Mouse (Mus musculus): Measurements from ENCODE around the gene Dpep3. TPM values are rescaled to one million over a fixed set of nuclear protein-coding genes. Genes with fewer than 3 reads are reported as not detected.

The Dpep3 gene
- polyA plus RNA-seq, 1 experiment from 2014 or later, result not detected

- 52% methylated on average over 7 of the region's 7 CpGs for WGBS
Observed at GRCm38 (mm10) chr8:105951057-105951659, 28.1 kb downstream of the Dpep3 start.

DNA sequence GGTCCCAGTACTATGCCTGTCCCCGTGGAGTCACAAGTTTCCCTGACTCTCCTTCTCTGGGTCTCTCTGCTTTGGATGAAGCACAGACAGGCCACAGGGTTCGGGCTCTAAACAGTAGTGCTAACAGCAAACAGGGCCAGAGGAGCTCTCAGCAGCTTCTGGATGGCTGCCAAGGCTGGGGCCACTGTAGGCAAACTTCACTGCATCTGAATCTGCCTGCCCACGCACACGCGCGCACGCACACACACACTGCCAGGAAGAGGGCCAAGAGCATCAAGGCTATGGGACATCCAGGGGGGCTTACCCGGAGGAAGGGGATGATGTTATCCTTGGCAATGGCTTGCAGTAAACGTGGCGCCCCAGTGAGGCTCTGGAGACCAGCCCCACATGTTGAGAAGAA is 29.9 kb downstream of the Dpep3 start:
- Histone ChIP-seq H3K4me2 (replicated peaks) (no peak overlapping the region), H3K4me1 (peaks cover 21% of the 10 kb centered on the region), H3K27ac (replicated peaks) (no peak overlapping the region), H3K9me3 (no peaks in the 10 kb centered on the region), H3K9ac (replicated peaks) (no peak overlapping the region), H3K4me3 (no peak overlapping the region), H3K27me3 (no peaks in the 10 kb centered on the region), H3K36me3 (no peaks in the 10 kb centered on the region)
- 48% methylated on average over 10 of the region's 10 CpGs for WGBS
- ATAC-seq (replicated peaks), result no peak

More at GRCm38 (mm10) chr8:105951057-105951659, 28.1 kb downstream of the Dpep3 start:
- Histone ChIP-seq H3K27ac (replicated peaks) (peak overlapping the region; percentile 70), H3K4me1 (peaks cover 21% of the 10 kb centered on the region), H3K4me2 (replicated peaks) (no peak overlapping the region), H3K9ac (replicated peaks) (0 out of 2 replicates have a peak overlapping the region, but pooled peaks have one; percentile 1), H3K9me3 (no peaks in the 10 kb centered on the region), H3K27me3 (no peaks in the 10 kb centered on the region), H3K4me3 (no peak overlapping the region), H3K36me3 (no peaks in the 10 kb centered on the region)
- peak; percentile 88 for ATAC-seq (replicated peaks)

GRCm38 (mm10) chr8:105943321-105943739 is 35.9 kb downstream of the Dpep3 start, which contains the start of gene Lcat:
Gene Lcat (minus strand): TSS chr8:105943382.
- 48% methylated on average over 8 of the region's 8 CpGs for WGBS
- H3K36me3 ChIP-seq, result no peaks in the 10 kb centered on the region
- no peak within 1 kb of the TSS for H3K9ac ChIP-seq (replicated peaks)
- H3K4me1 ChIP-seq, result peaks cover under 1% of the 10 kb centered on the region
- H3K27ac ChIP-seq (replicated peaks), result no peak within 1 kb of the TSS
- H3K9me3 ChIP-seq, result no peaks in the 10 kb centered on the region
- H3K4me3 ChIP-seq, result no peak within 1 kb of the TSS
- H3K27me3 ChIP-seq, result no peaks in the 10 kb centered on the region
- ATAC-seq (replicated peaks), result no peak; the same call in 1 of the 2 replicates
- no peak within 1 kb of the TSS for H3K4me2 ChIP-seq (replicated peaks)

- no peak overlapping the region for H3K27ac ChIP-seq (replicated peaks)
- H3K9me3 ChIP-seq, result no peaks in the 10 kb centered on the region
- 90% methylated on average over 5 of the region's 5 CpGs for WGBS
- H3K4me1 ChIP-seq, result peaks cover 9% of the 10 kb centered on the region
- H3K36me3 ChIP-seq, result no peaks in the 10 kb centered on the region
- H3K9ac ChIP-seq (replicated peaks), result no peak overlapping the region
- ATAC-seq (replicated peaks), result no peak
- H3K4me3 ChIP-seq, result no peak overlapping the region
- no peak overlapping the region for H3K4me2 ChIP-seq (replicated peaks)
- H3K27me3 ChIP-seq, result no peaks in the 10 kb centered on the region
Observed at GRCm38 (mm10) chr8:105942542-105942941, 36.7 kb downstream of the Dpep3 start.

- Histone ChIP-seq H3K4me3 (no peak overlapping the region), H3K27me3 (no peaks in the 10 kb centered on the region), H3K27ac (replicated peaks) (no peak overlapping the region), H3K36me3 (no peaks in the 10 kb centered on the region), H3K9me3 (no peaks in the 10 kb centered on the region), H3K4me1 (peaks cover 9% of the 10 kb centered on the region), H3K9ac (replicated peaks) (no peak overlapping the region), H3K4me2 (replicated peaks) (no peak overlapping the region)
- 90% methylated on average over 11 of the region's 11 CpGs for WGBS
- ATAC-seq (replicated peaks), result no peak
Observed at GRCm38 (mm10) chr8:105942026-105942425, 37.2 kb downstream of the Dpep3 start.

GRCm38 (mm10) chr8:105938306-105938669 is 40.9 kb downstream of the Dpep3 start, which contains the start of gene Psmb10:
Gene Psmb10 (minus strand): TSS chr8:105938444.
- Histone ChIP-seq H3K4me1 (peaks cover 22% of the 10 kb centered on the region), H3K27ac (replicated peaks) (peak within 1 kb of the TSS; percentile 86), H3K4me3 (peak within 1 kb of the TSS; percentile 81), H3K4me2 (replicated peaks) (peak within 1 kb of the TSS; percentile 86), H3K9ac (replicated peaks) (peak within 1 kb of the TSS; percentile 84), H3K27me3 (no peaks in the 10 kb centered on the region), H3K36me3 (no peaks in the 10 kb centered on the region), H3K9me3 (no peaks in the 10 kb centered on the region)
- no peak for ATAC-seq (replicated peaks)
- 40% methylated on average over 4 of the region's 4 CpGs for WGBS

DNA sequence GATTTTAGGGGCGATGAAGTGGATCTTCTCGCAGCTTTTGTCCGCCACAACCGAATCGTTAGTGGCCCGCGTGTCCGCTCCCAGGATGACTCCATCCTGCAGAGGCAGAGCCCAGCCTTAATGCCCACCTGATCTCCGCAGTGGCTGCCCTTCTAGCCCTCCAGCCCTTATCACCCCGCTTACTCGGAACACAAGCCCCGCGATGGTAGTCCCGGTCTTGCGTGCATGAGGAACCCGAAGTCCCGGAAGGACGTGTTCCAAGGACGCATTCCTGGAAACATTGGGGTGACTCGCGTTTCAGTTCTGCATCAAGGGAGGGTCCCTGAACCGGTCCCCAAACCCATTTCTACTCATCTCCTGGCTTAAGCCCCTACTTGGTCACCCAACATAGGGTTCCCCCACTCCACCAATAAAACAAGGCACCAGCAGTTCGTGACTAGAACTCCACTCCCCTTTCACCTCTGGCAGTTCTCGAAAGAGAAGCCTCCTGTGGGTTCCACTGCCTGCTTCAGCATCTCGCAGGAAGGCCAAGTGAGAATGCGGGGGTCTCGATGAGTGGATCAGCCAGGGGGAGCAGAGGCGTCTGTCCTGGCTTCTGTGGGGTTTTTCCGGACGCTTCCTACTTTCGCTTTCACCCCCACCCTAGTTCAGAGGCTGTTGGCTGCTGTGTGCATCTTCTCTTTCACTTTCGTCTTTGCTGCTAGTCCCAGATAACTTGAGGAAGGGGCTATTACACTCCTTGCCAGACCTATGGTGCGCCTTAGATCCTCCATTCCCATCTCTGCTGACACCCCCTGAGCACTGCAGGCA is 41.5 kb downstream of the Dpep3 start:
- peaks cover 22% of the 10 kb centered on the region for H3K4me1 ChIP-seq
- peak overlapping the region; percentile 81 for H3K4me3 ChIP-seq
- peak; percentile 44 for ATAC-seq (replicated peaks)
- H3K27ac ChIP-seq (replicated peaks), result peak overlapping the region; percentile 86
- WGBS, result 3% methylated on average over 33 of the region's 33 CpGs
- no peaks in the 10 kb centered on the region for H3K36me3 ChIP-seq
- peak overlapping the region; percentile 84 for H3K9ac ChIP-seq (replicated peaks)
- no peaks in the 10 kb centered on the region for H3K9me3 ChIP-seq
- no peaks in the 10 kb centered on the region for H3K27me3 ChIP-seq
- H3K4me2 ChIP-seq (replicated peaks), result peak overlapping the region; percentile 86

GRCm38 (mm10) chr8:105936866-105937475 is 42.3 kb downstream of the Dpep3 start:
- peak overlapping the region; percentile 86 for H3K27ac ChIP-seq (replicated peaks)
- WGBS, result under 1% methylated on average over 30 of the region's 30 CpGs
- H3K4me3 ChIP-seq, result peak overlapping the region; percentile 81
- H3K27me3 ChIP-seq, result no peaks in the 10 kb centered on the region
- H3K36me3 ChIP-seq, result peaks cover 4% of the 10 kb centered on the region; the same call in 1 of the 2 replicates
- no peaks in the 10 kb centered on the region for H3K9me3 ChIP-seq
- peak overlapping the region; percentile 86 for H3K4me2 ChIP-seq (replicated peaks)
- peaks cover 22% of the 10 kb centered on the region for H3K4me1 ChIP-seq
- peak overlapping the region; percentile 84 for H3K9ac ChIP-seq (replicated peaks)
- peak; percentile 88 for ATAC-seq (replicated peaks)

DNA sequence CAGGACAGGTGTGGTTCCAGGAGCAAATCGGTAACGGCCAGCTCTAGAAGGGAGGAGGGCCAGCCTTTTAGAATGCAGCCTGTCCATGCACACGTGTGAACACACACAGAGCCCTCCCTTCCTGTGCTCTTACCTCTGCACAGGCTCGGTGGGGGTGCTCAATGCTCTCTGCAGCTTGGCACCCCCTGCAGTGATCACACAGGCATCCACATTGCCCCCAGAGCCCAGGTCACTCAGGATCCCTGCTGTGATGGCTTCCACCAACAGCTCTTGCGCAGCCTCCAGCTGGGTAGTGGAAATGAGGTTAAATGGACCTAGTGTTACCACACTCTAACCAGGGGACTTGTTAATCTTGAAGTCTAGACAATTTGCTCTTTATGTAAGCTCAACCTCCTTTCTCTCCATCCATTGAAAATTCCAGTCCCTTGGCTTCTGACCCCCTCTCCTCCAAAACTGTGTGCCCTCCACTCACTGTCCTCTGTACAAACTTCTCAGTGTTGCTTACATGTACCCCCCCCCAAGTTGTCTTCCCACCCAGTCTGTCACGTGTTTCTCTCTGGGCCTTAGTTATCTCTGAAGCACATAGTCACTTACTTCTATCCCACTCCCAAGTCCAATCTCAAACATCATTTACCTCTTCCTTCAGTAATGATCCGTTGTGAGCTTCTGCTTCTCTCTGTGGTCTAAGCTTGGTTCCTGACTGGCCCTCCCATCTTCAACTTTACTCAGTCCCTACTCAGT is 43.2 kb downstream of the Dpep3 start:
- H3K4me1 ChIP-seq, result peaks cover 22% of the 10 kb centered on the region
- peak overlapping the region; percentile 84 for H3K9ac ChIP-seq (replicated peaks)
- no peaks in the 10 kb centered on the region for H3K9me3 ChIP-seq
- no peak for ATAC-seq (replicated peaks)
- peak overlapping the region; percentile 81 for H3K4me3 ChIP-seq
- H3K36me3 ChIP-seq, result peaks cover 4% of the 10 kb centered on the region; the same call in 1 of the 2 replicates
- H3K27ac ChIP-seq (replicated peaks), result peak overlapping the region; percentile 86; the same call in 1 of the 2 replicates
- 28% methylated on average over 7 of the region's 7 CpGs for WGBS
- H3K27me3 ChIP-seq, result no peaks in the 10 kb centered on the region
- H3K4me2 ChIP-seq (replicated peaks), result peak overlapping the region; percentile 86

DNA sequence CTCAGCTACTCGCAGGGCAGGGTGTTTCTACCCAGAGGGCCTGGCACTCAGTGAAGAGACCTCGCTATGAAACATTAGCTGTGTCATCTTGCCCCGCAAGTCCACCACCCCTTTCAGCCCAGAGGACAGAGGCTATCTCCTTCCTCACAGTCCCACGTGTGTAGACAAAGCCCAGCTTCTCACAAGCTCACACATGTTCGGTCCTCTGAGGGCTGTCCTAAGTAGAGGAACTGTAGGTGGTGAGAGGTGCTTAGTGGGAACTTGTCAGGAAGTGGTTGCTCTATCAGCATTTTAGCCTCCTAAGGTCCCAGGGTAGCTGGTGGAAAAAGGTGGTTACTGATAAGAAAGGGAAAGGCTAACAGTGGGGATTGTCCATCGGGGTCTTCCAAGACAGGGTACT is 44.1 kb downstream of the Dpep3 start:
- H3K4me1 ChIP-seq, result peaks cover 26% of the 10 kb centered on the region
- no peak overlapping the region for H3K27ac ChIP-seq (replicated peaks)
- no peak for ATAC-seq (replicated peaks)
- peaks cover 4% of the 10 kb centered on the region; the same call in 1 of the 2 replicates for H3K36me3 ChIP-seq
- H3K9ac ChIP-seq (replicated peaks), result no peak overlapping the region
- WGBS, result 87% methylated on average over 6 of the region's 6 CpGs
- H3K4me2 ChIP-seq (replicated peaks), result no peak overlapping the region
- H3K27me3 ChIP-seq, result no peaks in the 10 kb centered on the region
- H3K4me3 ChIP-seq, result no peak overlapping the region
- no peaks in the 10 kb centered on the region for H3K9me3 ChIP-seq

DNA sequence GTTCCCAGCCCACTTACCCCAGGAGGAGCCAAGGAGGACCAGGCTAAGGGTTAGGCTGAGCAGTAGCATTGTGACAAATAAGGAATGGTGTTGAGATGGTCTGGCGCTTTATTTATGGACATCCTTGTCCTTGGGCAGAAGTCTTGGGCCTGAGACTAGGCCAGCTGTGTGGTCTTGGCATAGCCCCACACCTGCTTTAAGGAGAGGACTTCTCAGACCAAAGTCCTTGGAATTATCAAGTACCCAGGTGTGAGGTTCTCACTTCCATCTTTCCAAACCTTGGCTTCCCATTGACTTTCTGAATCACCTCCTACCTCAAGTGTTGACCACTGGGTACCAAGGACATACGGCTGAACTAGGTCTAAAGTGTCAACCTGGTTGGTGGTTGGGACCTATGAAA is 45.5 kb downstream of the Dpep3 start, which contains the start of gene Ctrl:
Gene Ctrl (minus strand): TSS at position 101 of the 400 bp plus-strand sequence.
- WGBS, result 98% methylated on average over 2 of the region's 2 CpGs
- no peak for ATAC-seq (replicated peaks)
- no peak within 1 kb of the TSS for H3K9ac ChIP-seq (replicated peaks)

More for the DNA sequence above, 45.5 kb downstream of the Dpep3 start, which contains the start of gene Ctrl:
- Histone ChIP-seq H3K4me2 (replicated peaks) (no peak within 1 kb of the TSS), H3K4me1 (peaks cover 27% of the 10 kb centered on the region), H3K27ac (replicated peaks) (no peak within 1 kb of the TSS), H3K4me3 (no peak within 1 kb of the TSS), H3K27me3 (no peaks in the 10 kb centered on the region), H3K9me3 (no peaks in the 10 kb centered on the region), H3K36me3 (peaks cover 4% of the 10 kb centered on the region; the same call in 1 of the 2 replicates)

Data from forebrain, embryonic 15.5 days (tissue).